Mouse (Mus musculus): ENCODE results near the gene Ago3. TPM values are rescaled to one million over a fixed set of nuclear protein-coding genes. Genes with fewer than 3 reads are reported as not detected.
A peak's percentile ranks its signal among the peaks of the same experiment; 100 is the strongest.

Gene Ago3
- polyA plus RNA-seq, 1 experiment from 2014 or later = 17.4 TPM

DNA sequence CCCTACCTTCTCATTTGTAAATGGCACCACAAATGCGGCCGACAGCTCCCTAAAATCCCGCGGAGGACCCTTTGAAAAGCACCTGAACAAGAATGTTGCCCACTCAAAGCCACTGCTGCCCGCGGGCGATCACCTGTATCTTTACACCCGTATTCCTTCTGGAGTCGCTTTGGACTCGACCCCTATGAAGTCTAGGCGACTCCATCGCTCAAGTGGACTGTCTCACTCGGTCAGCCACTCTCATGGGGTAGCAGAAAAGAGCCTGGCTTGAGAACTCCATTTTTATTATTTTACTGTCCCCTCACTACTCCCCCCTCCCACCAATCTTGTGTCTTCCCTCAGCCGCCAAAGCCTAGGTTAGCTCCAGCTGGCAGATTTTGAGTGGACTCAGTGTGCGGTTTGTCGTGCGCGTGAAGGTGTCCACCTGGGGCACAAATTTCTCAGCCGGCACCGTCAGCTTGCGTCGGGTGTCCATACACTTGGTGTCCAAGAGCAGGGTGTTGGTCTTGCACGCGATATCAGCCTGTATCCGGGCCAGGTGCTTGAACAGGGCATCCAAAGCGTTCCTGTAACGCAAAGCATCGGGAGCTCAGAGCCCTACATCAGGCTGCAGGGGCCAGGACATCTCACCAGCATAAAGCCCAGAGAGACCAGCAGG, 107.4 kb downstream of the Ago3 start:
- Histone ChIP-seq H3K36me3 (peaks cover 21% of the 10 kb centered on the region), H3K9me3 (no peaks in the 10 kb centered on the region), H3K27me3 (peaks cover 32% of the 10 kb centered on the region), H3K4me1 (replicated peaks) (peaks cover 32% of the 10 kb centered on the region), H3K4me2 (peak overlapping the region; percentile 98), H3K27ac (replicated peaks) (no peak overlapping the region), H3K9ac (peak overlapping the region; percentile 38; the same call in 1 of the 2 replicates), H3K4me3 (peak overlapping the region; percentile 79)
- WGBS = 53% methylated on average over 28 of the region's 28 CpGs
- peak; percentile 34; the same call in 1 of the 2 replicates for ATAC-seq (ENCODE audit: low read depth)

DNA sequence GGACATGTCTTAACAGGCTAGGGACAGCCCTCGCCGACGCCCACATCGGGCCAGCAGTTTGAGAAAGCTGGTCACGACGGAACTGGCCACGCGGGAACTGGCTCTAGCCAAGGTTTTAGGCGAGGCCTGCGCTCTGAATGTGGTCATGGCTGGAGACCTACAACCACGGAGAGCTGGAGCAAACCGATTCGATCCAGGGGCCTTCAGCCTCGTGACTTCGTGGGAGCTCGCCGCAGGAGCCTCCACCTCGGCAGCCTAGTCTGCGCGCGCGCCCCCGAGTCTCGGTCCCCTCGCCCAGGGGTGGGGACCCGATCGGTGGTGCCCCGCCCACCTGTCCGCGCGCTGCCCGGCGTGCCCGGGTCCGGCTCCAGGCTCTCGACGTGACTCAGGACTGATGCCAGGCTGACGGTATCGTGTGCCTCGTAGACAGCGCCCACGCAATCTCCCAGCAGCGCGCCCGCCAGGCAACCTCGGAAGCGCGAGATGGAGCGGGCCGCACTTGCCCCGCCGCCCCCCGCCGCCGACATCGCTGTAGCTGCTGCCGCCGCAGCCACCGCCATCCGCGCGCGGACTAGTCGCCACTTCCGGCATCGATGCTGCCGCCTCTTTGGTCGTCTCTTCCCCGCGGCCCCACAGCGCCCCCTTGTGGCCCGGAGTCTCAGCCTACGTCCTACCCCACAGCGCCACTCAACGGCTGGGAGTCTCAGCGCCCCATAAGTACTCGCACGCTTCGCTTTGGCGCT, 108.1 kb downstream of the Ago3 start, which contains the start of gene Adprhl2:
Gene Adprhl2 (minus strand): TSS at position 593 of the 743 bp plus-strand sequence.
- peak within 1 kb of the TSS; percentile 86 for H3K27ac ChIP-seq (replicated peaks)
- peaks cover 32% of the 10 kb centered on the region for H3K27me3 ChIP-seq
- H3K4me3 ChIP-seq = peak within 1 kb of the TSS; percentile 79
- peaks cover 32% of the 10 kb centered on the region for H3K4me1 ChIP-seq (replicated peaks)
- H3K36me3 ChIP-seq = peaks cover 28% of the 10 kb centered on the region
- H3K9me3 ChIP-seq = no peaks in the 10 kb centered on the region
- H3K9ac ChIP-seq = peak within 1 kb of the TSS; percentile 84
- WGBS = under 1% methylated on average over 74 of the region's 80 CpGs
- peak; percentile 84 for ATAC-seq (ENCODE audit: low read depth)
- H3K4me2 ChIP-seq = peak within 1 kb of the TSS; percentile 98

DNA sequence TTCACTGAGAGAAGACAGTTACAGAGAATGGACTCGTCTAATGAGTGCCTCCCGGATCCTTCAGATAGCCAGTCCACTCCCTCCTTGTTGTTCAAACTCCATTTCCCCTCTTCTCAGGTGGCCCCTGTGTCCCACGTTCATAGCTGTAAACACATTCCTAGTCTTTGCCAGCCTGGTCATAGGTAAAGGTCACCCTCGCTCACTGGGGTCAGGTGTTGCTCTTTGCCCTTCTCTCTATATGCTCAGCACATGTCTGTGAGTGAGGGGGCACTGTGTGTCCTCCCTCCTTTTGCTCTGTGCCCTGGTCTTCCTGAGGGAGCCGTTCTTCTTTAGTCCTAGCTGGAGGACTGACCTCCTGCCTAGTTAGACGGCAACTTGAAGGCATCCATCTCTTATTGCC, 109.5 kb downstream of the Ago3 start:
- Histone ChIP-seq H3K4me2 (no peak overlapping the region), H3K4me3 (0 out of 2 replicates have a peak overlapping the region, but pooled peaks have one; percentile 79), H3K36me3 (peaks cover 40% of the 10 kb centered on the region), H3K4me1 (replicated peaks) (peaks cover 24% of the 10 kb centered on the region), H3K27ac (replicated peaks) (no peak overlapping the region), H3K27me3 (peaks cover 19% of the 10 kb centered on the region), H3K9me3 (no peaks in the 10 kb centered on the region), H3K9ac (no peak overlapping the region)
- ATAC-seq (ENCODE audit: low read depth) = no peak
- 92% methylated on average over 6 of the region's 6 CpGs for WGBS

DNA sequence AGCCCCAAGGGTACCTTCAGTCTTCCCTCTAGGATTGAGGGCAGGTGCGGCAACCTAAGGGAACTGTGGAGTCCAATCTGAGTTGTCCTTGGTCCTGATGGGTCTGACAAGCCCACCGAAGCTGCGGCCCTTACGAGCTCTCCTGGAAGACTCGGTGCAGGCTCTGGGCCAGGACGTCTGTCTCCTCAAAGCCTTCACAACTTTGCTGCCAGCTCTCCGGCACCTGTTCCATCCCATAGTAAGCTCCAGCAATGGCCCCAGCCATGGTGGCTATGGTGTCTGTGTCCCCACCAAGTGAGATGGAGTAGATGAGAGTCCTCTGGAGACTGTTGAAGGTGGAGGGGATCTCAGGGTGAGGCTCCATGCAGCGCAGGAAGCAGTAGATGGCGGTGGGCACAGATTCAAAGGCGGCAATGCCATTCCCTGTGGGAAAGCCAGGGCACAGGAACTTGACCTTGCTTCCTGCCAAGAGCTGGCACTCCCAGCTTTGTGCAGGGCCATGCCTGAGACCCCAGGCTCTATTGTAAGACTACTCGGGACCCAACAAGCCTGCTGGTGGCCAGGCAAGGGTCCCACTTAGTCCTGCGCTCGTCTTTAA, 112.8 kb downstream of the Ago3 start:
- H3K9me3 ChIP-seq = no peaks in the 10 kb centered on the region
- peaks cover 40% of the 10 kb centered on the region for H3K36me3 ChIP-seq
- 95% methylated on average over 13 of the region's 13 CpGs for WGBS
- ATAC-seq (ENCODE audit: low read depth) = no peak
- H3K4me1 ChIP-seq (replicated peaks) = peaks cover 16% of the 10 kb centered on the region
- H3K27ac ChIP-seq (replicated peaks) = no peak overlapping the region
- H3K4me3 ChIP-seq = no peak overlapping the region
- no peak overlapping the region for H3K4me2 ChIP-seq
- no peak overlapping the region for H3K9ac ChIP-seq
- no peaks in the 10 kb centered on the region for H3K27me3 ChIP-seq

DNA sequence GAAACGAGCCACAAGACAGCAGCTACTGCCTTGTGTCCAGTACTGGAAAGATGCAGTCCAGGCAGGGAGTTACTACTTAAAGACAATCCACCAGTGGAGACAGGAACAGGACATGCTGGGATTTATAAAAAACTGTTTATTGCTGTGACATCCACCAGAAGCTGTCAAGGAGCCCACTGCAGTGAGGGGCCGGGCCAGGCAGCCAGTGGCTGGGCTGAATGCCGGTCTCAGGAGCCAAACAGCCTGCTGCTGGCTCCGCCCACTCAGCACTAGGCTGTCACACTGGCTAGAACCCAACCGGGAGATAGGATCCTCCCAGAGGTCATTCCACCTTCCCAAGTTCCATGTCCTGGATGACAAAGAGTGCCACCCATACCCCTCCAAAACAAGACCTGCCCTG, 113.4 kb downstream of the Ago3 start:
- Histone ChIP-seq H3K4me2 (no peak overlapping the region), H3K9me3 (no peaks in the 10 kb centered on the region), H3K9ac (no peak overlapping the region), H3K36me3 (peaks cover 40% of the 10 kb centered on the region), H3K4me1 (replicated peaks) (peaks cover 15% of the 10 kb centered on the region), H3K4me3 (no peak overlapping the region), H3K27ac (replicated peaks) (no peak overlapping the region), H3K27me3 (no peaks in the 10 kb centered on the region)
- 41% methylated on average over 5 of the region's 5 CpGs for WGBS
- no peak for ATAC-seq (ENCODE audit: low read depth)

DNA sequence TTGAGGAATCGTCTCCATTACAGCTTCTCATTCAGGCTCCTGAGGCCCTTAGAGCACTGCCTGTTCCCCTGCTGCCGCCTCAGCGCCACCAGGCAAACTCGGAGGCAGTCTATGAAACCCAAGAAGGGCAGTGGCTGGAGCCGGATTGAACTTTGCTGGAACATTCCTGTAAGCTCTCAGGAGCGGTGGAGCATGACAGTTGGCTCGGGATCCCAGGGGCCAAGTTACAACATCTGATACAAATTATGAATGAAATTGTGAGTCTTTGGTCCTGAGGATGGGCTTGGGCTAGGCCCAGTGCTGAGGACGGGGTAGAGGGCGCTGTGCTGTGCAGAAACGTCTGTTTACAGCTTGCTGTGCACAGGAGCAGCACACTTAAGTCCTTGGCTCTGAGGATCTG, 115.0 kb downstream of the Ago3 start:
- Histone ChIP-seq H3K4me2 (no peak overlapping the region), H3K27me3 (no peaks in the 10 kb centered on the region), H3K27ac (replicated peaks) (no peak overlapping the region), H3K36me3 (peaks cover 40% of the 10 kb centered on the region), H3K4me1 (replicated peaks) (peaks cover 5% of the 10 kb centered on the region; the same call in 1 of the 2 replicates), H3K4me3 (no peak overlapping the region), H3K9ac (no peak overlapping the region), H3K9me3 (no peaks in the 10 kb centered on the region)
- ATAC-seq (ENCODE audit: low read depth) = no peak
- 62% methylated on average over 10 of the region's 10 CpGs for WGBS

DNA sequence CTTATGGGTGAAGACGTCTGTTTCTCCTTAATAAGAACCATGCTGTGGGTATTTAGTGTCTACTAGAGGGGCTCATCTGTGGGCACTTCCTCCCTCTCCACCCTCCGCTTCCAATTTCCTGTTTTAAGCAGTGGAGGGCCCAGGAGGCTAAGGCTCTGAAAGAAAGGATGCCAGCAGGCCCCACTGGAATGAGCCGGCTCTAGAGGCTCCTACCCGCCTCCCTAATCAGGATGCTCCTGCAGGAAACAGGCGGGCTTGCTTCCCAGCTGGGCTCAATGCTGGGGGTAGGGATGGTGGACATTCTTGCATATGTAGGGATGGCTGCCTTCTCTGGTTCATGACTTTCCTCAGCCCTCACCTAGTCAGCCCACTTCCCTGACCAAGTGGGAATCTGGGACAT, 116.2 kb downstream of the Ago3 start:
- no peak overlapping the region for H3K27ac ChIP-seq (replicated peaks)
- no peak overlapping the region for H3K9ac ChIP-seq
- H3K27me3 ChIP-seq = no peaks in the 10 kb centered on the region
- 48% methylated on average over 5 of the region's 5 CpGs for WGBS
- peaks cover 32% of the 10 kb centered on the region for H3K36me3 ChIP-seq
- H3K9me3 ChIP-seq = no peaks in the 10 kb centered on the region
- ATAC-seq (ENCODE audit: low read depth) = no peak
- no peak overlapping the region for H3K4me3 ChIP-seq
- no peak overlapping the region for H3K4me2 ChIP-seq
- H3K4me1 ChIP-seq (replicated peaks) = peaks cover 6% of the 10 kb centered on the region; the same call in 1 of the 2 replicates

DNA sequence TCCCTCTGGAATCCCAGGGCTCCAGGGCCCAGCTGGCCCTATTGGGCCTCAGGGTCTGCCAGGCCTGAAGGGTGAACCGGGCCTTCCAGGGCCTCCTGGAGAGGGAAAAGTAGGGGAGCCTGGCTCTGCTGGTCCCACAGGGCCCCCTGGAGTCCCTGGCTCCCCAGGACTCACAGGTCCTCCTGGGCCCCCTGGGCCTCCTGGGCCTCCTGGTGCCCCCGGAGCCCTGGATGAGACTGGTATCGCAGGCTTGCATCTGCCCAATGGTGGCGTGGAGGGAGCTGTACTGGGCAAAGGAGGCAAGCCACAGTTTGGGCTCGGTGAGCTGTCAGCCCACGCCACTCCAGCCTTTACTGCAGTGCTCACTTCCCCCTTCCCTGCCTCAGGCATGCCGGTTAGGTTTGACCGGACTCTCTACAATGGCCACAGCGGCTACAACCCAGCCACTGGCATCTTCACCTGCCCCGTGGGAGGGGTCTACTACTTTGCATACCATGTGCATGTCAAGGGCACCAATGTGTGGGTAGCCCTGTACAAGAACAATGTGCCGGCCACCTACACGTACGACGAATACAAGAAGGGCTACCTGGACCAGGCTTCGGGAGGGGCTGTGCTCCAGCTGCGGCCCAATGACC, 117.7 kb downstream of the Ago3 start:
- WGBS = 93% methylated on average over 16 of the region's 16 CpGs
- H3K4me1 ChIP-seq (replicated peaks) = peaks cover 6% of the 10 kb centered on the region; the same call in 1 of the 2 replicates
- no peak overlapping the region for H3K4me3 ChIP-seq
- H3K36me3 ChIP-seq = peaks cover 16% of the 10 kb centered on the region
- no peak for ATAC-seq (ENCODE audit: low read depth)
- no peaks in the 10 kb centered on the region for H3K9me3 ChIP-seq
- H3K27ac ChIP-seq (replicated peaks) = no peak overlapping the region
- no peaks in the 10 kb centered on the region for H3K27me3 ChIP-seq
- H3K4me2 ChIP-seq = no peak overlapping the region
- H3K9ac ChIP-seq = no peak overlapping the region

DNA sequence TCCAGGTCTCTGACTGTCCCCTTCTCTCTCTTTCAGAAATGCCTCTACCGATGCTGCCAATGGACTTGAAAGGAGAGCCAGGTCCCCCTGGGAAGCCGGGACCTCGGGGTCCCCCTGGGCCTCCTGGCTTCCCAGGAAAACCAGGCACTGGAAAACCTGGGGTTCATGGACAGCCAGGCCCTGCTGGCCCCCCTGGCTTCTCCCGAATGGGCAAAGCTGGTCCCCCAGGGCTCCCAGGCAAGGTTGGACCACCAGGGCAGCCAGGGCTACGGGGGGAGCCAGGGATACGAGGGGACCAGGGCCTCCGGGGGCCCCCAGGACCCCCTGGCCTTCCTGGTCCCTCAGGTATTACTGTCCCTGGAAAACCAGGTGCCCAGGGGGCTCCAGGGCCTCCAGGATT, 119.0 kb downstream of the Ago3 start:
- 77% methylated on average over 7 of the region's 7 CpGs for WGBS
- H3K9me3 ChIP-seq = no peaks in the 10 kb centered on the region
- H3K9ac ChIP-seq = no peak overlapping the region
- H3K4me1 ChIP-seq (replicated peaks) = peaks cover 6% of the 10 kb centered on the region; the same call in 1 of the 2 replicates
- H3K27ac ChIP-seq (replicated peaks) = no peak overlapping the region
- no peak overlapping the region for H3K4me3 ChIP-seq
- no peak for ATAC-seq (ENCODE audit: low read depth)
- H3K4me2 ChIP-seq = no peak overlapping the region
- H3K27me3 ChIP-seq = no peaks in the 10 kb centered on the region
- H3K36me3 ChIP-seq = peaks cover 3% of the 10 kb centered on the region; the same call in 1 of the 2 replicates

DNA sequence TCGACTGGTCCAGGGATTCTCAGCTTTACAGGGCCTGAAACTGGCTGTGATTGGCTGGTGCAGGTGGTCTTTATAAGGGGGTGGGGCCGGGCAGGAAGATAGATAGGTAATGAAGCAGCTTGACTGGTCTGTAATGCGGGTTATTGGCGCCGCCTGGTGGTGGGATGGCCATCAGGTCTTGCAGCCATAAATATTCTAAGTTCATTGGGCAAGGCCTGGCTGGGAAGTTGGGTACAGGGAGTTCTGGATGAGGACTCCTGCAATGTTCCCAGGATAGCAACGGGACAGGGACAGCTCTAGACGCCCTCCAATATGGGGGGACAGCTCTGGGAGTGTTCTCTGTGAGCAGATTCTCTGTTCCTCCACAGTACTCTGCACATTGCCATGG, 119.4 kb downstream of the Ago3 start:
- peak overlapping the region; percentile 42 for H3K4me2 ChIP-seq
- 0% methylated on average over 7 of the region's 7 CpGs for WGBS
- peak overlapping the region; percentile 14 for H3K4me3 ChIP-seq
- H3K4me1 ChIP-seq (replicated peaks) = peaks cover 6% of the 10 kb centered on the region; the same call in 1 of the 2 replicates
- H3K9ac ChIP-seq = 0 out of 2 replicates have a peak overlapping the region, but pooled peaks have one; percentile 1
- H3K36me3 ChIP-seq = peaks cover under 1% of the 10 kb centered on the region; the same call in 1 of the 2 replicates
- H3K9me3 ChIP-seq = no peaks in the 10 kb centered on the region
- H3K27me3 ChIP-seq = no peaks in the 10 kb centered on the region
- no peak overlapping the region for H3K27ac ChIP-seq (replicated peaks)
- ATAC-seq (ENCODE audit: low read depth) = peak; percentile 86

DNA sequence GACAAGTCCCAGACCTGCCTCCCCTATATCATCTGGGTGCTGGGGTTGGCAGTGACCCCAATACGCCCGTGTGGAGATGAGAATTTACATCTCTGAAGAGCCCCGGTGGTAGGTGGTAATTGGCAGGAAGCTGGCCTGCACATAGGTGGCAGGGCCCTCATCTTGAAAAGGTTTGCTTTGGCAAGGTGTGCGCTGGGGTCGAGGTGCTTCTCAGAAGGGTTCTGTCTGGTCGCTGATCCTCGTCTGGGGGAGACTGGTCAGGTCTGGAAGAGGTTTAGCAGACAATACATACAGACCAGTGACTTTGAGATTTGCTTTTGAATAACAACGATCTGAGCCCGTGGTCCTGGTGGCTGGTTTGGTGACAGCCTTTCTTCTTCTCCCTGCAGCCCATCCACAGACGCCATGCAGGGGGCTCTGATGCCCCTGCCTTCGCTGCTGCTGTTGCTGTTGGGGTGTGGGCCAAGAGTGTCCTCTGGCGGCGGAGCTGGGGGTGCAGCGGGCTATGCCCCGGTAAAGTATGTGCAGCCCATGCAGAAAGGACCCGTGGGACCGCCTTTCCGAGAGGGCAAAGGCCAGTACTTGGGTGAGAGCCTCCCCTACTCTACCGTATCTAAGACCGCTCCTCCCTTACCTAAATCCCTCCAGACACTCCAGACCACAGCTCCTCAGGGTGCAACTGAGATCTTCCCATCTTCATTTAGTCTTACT, 120.0 kb downstream of the Ago3 start:
- Histone ChIP-seq H3K27me3 (peaks cover 1% of the 10 kb centered on the region; the same call in 1 of the 2 replicates), H3K9ac (0 out of 2 replicates have a peak overlapping the region, but pooled peaks have one; percentile 1), H3K4me2 (peak overlapping the region; percentile 42), H3K27ac (replicated peaks) (no peak overlapping the region), H3K36me3 (no peaks in the 10 kb centered on the region), H3K9me3 (no peaks in the 10 kb centered on the region), H3K4me3 (peak overlapping the region; percentile 14), H3K4me1 (replicated peaks) (peaks cover 6% of the 10 kb centered on the region; the same call in 1 of the 2 replicates)
- 14% methylated on average over 20 of the region's 20 CpGs for whole genome bisulfite sequencing
- ATAC-seq (ENCODE audit: low read depth) = peak; percentile 75
